Mouse (Mus musculus) CH12.LX (cell line): ENCODE measurements around the gene Mtfr2. TPM values are rescaled to one million over a fixed set of nuclear protein-coding genes. Genes with fewer than 3 reads are reported as not detected.
A peak's percentile ranks its signal among the peaks of the same experiment; 100 is the strongest.

Experiments
- DNase-seq: peaks from one replicate; pipeline ENCODE4 v3.0.0-alpha.2; 2013; ENCODE audit errors: extremely low read depth
- H3K27ac ChIP-seq: 2 replicates; pipeline ENCODE4 v1.5.1; 2012; ENCODE audit warnings: low read depth, mild to moderate bottlenecking, control low read depth, moderate library complexity; ENCODE audit not compliant: insufficient read depth
- H3K27me3 ChIP-seq: replicated peaks from 2 replicates; pipeline ENCODE3; 2012; ENCODE audit warnings: inconsistent platforms
- H3K36me3 ChIP-seq, 2 experiments: replicated peaks in 1 of 2; 2 replicates each; pipeline versions ENCODE3 to v1.6.1; 2012; ENCODE audit warnings: inconsistent platforms in 1 of 2, low read length in 1 of 2, mild to moderate bottlenecking in 1 of 2, mixed read lengths in 1 of 2, moderate library complexity in 1 of 2; ENCODE audit not compliant: control insufficient read depth in 1 of 2, insufficient read depth in 1 of 2
- H3K4me1 ChIP-seq, 2 experiments: 2 replicates each; pipeline ENCODE4 v1.6.1; 2012; ENCODE audit warnings: inconsistent platforms in 1 of 2, moderate library complexity in 1 of 2; ENCODE audit not compliant: insufficient read depth in 2 of 2, control insufficient read depth in 1 of 2
- H3K4me2 ChIP-seq: 2 replicates; pipeline ENCODE4 v1.6.1; 2012; ENCODE audit warnings: low read depth, mild to moderate bottlenecking, control low read depth; ENCODE audit not compliant: poor library complexity, insufficient read depth, severe bottlenecking
- H3K4me3 ChIP-seq, 3 experiments: fragments of 150-350 bp in 1 of 3; sonication (generic) in 1 of 3; replicated peaks in 1 of 3; 2 replicates each; pipeline versions ENCODE3 to v1.5.1; 2011 to 2012; ENCODE audit warnings: low read depth in 2 of 3, low read length in 2 of 3, mild to moderate bottlenecking in 2 of 3, moderate library complexity in 2 of 3, control low read depth in 1 of 3, improper control_type of control experiment in 1 of 3, inconsistent platforms in 1 of 3, mixed read lengths in 1 of 3; ENCODE audit not compliant: poor library complexity in 1 of 3
- H3K79me2 ChIP-seq: replicated peaks from 2 replicates; pipeline ENCODE4 v1.6.1; 2012; ENCODE audit warnings: mild to moderate bottlenecking, moderate library complexity; ENCODE audit not compliant: control insufficient read depth, poor library complexity, insufficient read depth, severe bottlenecking; ENCODE audit errors: extremely low read depth
- H3K9ac ChIP-seq: 2 replicates; pipeline ENCODE4 v1.6.1; 2012; ENCODE audit warnings: low read depth, mild to moderate bottlenecking, control low read depth, moderate library complexity; ENCODE audit not compliant: insufficient read depth
- H3K9me3 ChIP-seq: replicated peaks from 2 replicates; pipeline ENCODE3; 2012; ENCODE audit warnings: low read length, inconsistent platforms, mixed read lengths
- BHLHE40 ChIP-seq: IDR thresholded peaks from 2 replicates; pipeline ENCODE4 v1.6.1; 2011; ENCODE audit warnings: mild to moderate bottlenecking, low read depth, low read length, improper control_type of control experiment
- CHD1 ChIP-seq: IDR thresholded peaks from 2 replicates; pipeline ENCODE4 v1.6.1; 2012; ENCODE audit warnings: low read depth, low read length, improper control_type of control experiment, inconsistent platforms
- E2F4 ChIP-seq: IDR thresholded peaks from 2 replicates; pipeline ENCODE4 v1.6.1; 2011; ENCODE audit warnings: low read depth, low read length, improper control_type of control experiment; ENCODE audit not compliant: insufficient replicate concordance
- ETS1 ChIP-seq: conservative IDR thresholded peaks from 2 replicates; pipeline ENCODE4 v1.6.1; 2012; ENCODE audit warnings: low read depth, mild to moderate bottlenecking, inconsistent platforms, low read length, improper control_type of control experiment, moderate library complexity
- HCFC1 ChIP-seq: IDR thresholded peaks from 2 replicates; pipeline ENCODE4 v1.6.1; 2012; ENCODE audit warnings: low read depth, mild to moderate bottlenecking, inconsistent platforms, low read length, improper control_type of control experiment
- JUND ChIP-seq: conservative IDR thresholded peaks from 2 replicates; pipeline ENCODE4 v1.6.1; 2011; ENCODE audit warnings: low read depth, low read length, improper control_type of control experiment
- MEF2A ChIP-seq: IDR thresholded peaks from 2 replicates; pipeline ENCODE4 v1.6.1; 2014; ENCODE audit warnings: low read depth, mild to moderate bottlenecking, inconsistent platforms, low read length, improper control_type of control experiment, borderline replicate concordance
- MXI1 ChIP-seq: IDR thresholded peaks from 2 replicates; pipeline ENCODE4 v1.6.1; 2011; ENCODE audit warnings: mild to moderate bottlenecking, low read depth, low read length, improper control_type of control experiment
- NRF1 ChIP-seq: IDR thresholded peaks from 2 replicates; pipeline ENCODE4 v1.6.1; 2014; ENCODE audit warnings: low read depth, mild to moderate bottlenecking, inconsistent platforms, low read length, improper control_type of control experiment, moderate library complexity
- POLR2A ChIP-seq: IDR thresholded peaks from 2 replicates; pipeline ENCODE4 v1.6.1; 2011; ENCODE audit warnings: low read depth, mild to moderate bottlenecking, improper control_type of control experiment, low read length
- RAD21 ChIP-seq: IDR thresholded peaks from 2 replicates; pipeline ENCODE4 v1.6.1; 2011; ENCODE audit warnings: low read depth, mild to moderate bottlenecking, low read length, improper control_type of control experiment, moderate library complexity
- SIN3A ChIP-seq: IDR thresholded peaks from 2 replicates; pipeline ENCODE4 v1.6.1; 2012; ENCODE audit warnings: low read length, improper control_type of control experiment, inconsistent platforms
- TBP ChIP-seq: conservative IDR thresholded peaks from 2 replicates; pipeline ENCODE4 v1.6.1; 2011; ENCODE audit warnings: low read depth, low read length, improper control_type of control experiment
- UBTF ChIP-seq: IDR thresholded peaks from 2 replicates; pipeline ENCODE4 v1.6.1; 2012; ENCODE audit warnings: low read depth, mild to moderate bottlenecking, inconsistent platforms, low read length, improper control_type of control experiment, moderate library complexity
- USF1 ChIP-seq: IDR thresholded peaks from 2 replicates; pipeline ENCODE4 v1.6.1; 2014; ENCODE audit warnings: low read depth, mild to moderate bottlenecking, inconsistent platforms, low read length, improper control_type of control experiment
- ZC3H11A ChIP-seq: IDR thresholded peaks from 2 replicates; pipeline ENCODE4 v1.6.1; 2012; ENCODE audit warnings: low read depth, mild to moderate bottlenecking, inconsistent platforms, low read length, improper control_type of control experiment
- ZKSCAN1 ChIP-seq: IDR thresholded peaks from 2 replicates; pipeline ENCODE4 v1.6.1; 2012; ENCODE audit warnings: low read depth, inconsistent platforms, low read length, improper control_type of control experiment, borderline replicate concordance
- ZMIZ1 ChIP-seq: IDR thresholded peaks from 2 replicates; pipeline ENCODE4 v1.6.1; 2012; ENCODE audit warnings: low read depth, mild to moderate bottlenecking, inconsistent platforms, low read length, improper control_type of control experiment
- ZNF384 ChIP-seq: IDR thresholded peaks from 2 replicates; pipeline ENCODE4 v1.6.1; 2012; ENCODE audit warnings: low read depth, low read length, improper control_type of control experiment, inconsistent platforms
- dilution Hi-C: fragments of 300-500 bp; cut with MboI; formaldehyde crosslinking; loops from 2 replicates; pipeline ENCODE4 v1.14.3; 2020; ENCODE audit warnings: low sequenced_read_pairs; ENCODE audit not compliant: extremely low pct_unique_long_range_greater_than_20kb, extremely low pct_ligation_motif_present
- in situ Hi-C: fragments of 300-500 bp; cut with MboI; formaldehyde crosslinking; loops from 3 replicates; pipeline ENCODE4 v1.14.3; 2019; ENCODE audit warnings: low sequenced_read_pairs, low pct_ligation_motif_present, low pct_unique_long_range_greater_than_20kb, mixed read lengths
- polyA plus RNA-seq: library from polyadenylated mRNA; unstranded; fragments of >175 nt; gene quantifications from 2 replicates; pipeline ENCODE4 v1.2.1, GENCODE M21; 2012; ENCODE audit warnings: low read depth; ENCODE audit not compliant: insufficient read length
- total RNA-seq, 2 experiments: library from RNA; depleted of rRNA; stranded (reverse); fragments of 300-350 nt in 1 of 2; fragments of >200 nt in 1 of 2; gene quantifications; 2 replicates each; pipeline ENCODE4 v1.2.3; 2012 to 2014

The Mtfr2 gene
- total and polyA plus RNA-seq, 3 experiments, result 3.8 to 16.9 (median 4.0) TPM

DNA sequence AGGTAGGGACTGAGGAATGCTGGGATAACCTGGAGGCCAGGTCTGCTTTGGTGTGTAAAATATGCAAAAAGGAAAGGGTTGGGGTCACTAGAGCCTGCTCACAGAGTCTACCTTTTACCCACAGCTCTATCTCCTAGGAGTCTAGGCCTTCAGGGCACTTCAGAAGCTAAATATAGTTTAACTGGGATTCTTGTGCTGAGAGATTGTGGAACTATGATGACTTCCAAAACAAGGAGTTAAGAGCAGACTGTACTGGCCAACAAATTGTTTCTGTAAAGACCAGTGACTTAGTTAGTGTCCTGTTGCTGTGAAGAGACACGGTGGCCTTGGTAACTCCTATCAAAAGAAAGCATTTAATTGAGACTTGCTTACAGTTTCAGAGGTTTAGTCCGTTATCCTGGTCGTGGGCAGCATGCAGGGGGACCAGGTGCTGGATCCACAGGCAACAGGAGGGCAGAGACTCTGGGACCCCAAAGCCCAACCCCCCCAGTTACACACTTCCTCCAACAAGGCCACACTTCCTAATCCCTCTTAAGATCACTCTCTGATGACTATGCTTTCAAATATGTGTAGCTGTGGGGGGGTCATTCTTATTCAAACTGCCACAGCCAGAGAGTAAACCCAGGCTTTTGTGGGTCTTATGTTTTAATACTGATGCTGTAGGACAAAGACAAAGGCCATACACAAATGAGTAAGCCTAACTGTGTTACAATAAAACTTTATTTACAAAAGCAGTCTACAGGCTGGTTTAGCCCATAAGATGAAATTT is 49.2 kb upstream of the Mtfr2 start:
- dilution Hi-C loops, result no loop called here
- Histone ChIP-seq H3K27me3 (no peaks in the 10 kb centered on the region), H3K79me2 (no peaks in the 10 kb centered on the region), H3K4me1 (no peaks in the 10 kb centered on the region), H3K4me3 (no peak overlapping the region), H3K9me3 (no peaks in the 10 kb centered on the region), H3K36me3 (no peaks in the 10 kb centered on the region), H3K27ac (no peak overlapping the region), H3K4me2 (no peak overlapping the region), H3K9ac (no peak overlapping the region)
- no peak for DNase-seq
- in situ Hi-C loops, result no loop called here
- TF ChIP-seq ZNF384, result no peak
- no peak for TF ChIP-seq RAD21
- no peak for TF ChIP-seq NRF1

- no peak overlapping the region for H3K9ac ChIP-seq
- no peak overlapping the region for H3K4me3 ChIP-seq
- H3K4me1 ChIP-seq, result no peaks in the 10 kb centered on the region
- H3K27me3 ChIP-seq, result no peaks in the 10 kb centered on the region
- H3K9me3 ChIP-seq, result no peaks in the 10 kb centered on the region
- no peak for DNase-seq
- no peaks in the 10 kb centered on the region for H3K79me2 ChIP-seq
- no peaks in the 10 kb centered on the region for H3K36me3 ChIP-seq
- in situ Hi-C loops (no loop called here), dilution Hi-C loops (no loop called here)
- no peak for TF ChIP-seq SIN3A
- TF ChIP-seq NRF1, result no peak
- TF ChIP-seq UBTF, result no peak
- TF ChIP-seq POLR2A, result no peak
- no peak overlapping the region for H3K4me2 ChIP-seq
- H3K27ac ChIP-seq, result no peak overlapping the region
These were observed 48.5 kb upstream of the Mtfr2 start for GRCm38 (mm10) chr10:20299114-20299513.

DNA sequence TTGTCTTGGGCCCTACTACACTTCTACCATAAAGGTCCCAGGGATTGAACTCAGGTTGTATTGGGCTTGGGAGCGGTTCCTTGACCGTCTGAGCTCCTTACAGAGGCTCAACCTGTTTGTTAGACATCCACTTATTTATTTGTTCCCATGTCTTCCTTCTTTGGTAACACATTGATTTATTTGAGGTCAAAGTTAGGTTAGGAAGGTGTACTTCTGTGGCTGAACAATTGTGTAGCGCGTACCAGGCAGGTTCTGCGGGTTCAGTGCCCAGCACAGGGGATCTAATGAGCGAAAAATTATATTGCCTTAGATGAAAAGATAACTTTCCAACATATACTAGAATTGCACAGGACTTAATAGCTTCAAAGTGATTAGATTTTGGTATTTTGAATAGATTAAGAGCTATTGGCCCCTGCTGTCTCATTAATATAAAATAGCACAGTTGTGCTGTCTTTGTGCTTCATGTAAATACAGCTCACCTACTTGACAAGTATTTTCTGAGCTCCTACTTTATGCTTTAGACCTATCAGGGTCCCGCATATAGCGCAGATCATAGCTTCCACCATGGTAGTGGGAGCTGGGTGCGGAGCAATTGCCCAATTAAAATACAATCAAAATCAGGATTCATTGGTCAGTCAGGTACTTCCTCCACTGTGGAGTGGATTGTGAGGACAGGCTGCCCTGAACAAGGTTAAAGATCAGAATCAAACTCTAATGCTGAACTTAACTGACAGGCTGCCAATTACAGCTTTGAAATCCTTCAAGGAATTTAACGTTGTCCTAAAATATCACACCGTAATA is 36.4 kb upstream of the Mtfr2 start:
- Histone ChIP-seq H3K9me3 (no peaks in the 10 kb centered on the region), H3K4me3 (peak overlapping the region; percentile 55 to 87 (median 70)), H3K36me3 (peaks cover 0 to 2% of the 10 kb centered on the region in 2 experiments), H3K27me3 (no peaks in the 10 kb centered on the region), H3K4me1 (peaks cover 2 to 14% of the 10 kb centered on the region in 2 experiments; a peak in 2 of 4 replicates), H3K79me2 (peaks cover 28% of the 10 kb centered on the region), H3K4me2 (peak overlapping the region; percentile 85), H3K27ac (peak overlapping the region; percentile 98), H3K9ac (peak overlapping the region; percentile 94)
- TF ChIP-seq RAD21 (no peak), ZNF384 (no peak), CHD1 (no peak), ZC3H11A (no peak), ETS1 (no peak), JUND (no peak), E2F4 (no peak), HCFC1 (no peak), ZKSCAN1 (no peak), BHLHE40 (no peak), MEF2A (no peak), TBP (no peak), SIN3A (no peak), USF1 (no peak), ZMIZ1 (no peak), MXI1 (no peak)
- dilution Hi-C loops (no loop called here), in situ Hi-C loops (no loop called here)
- DNase-seq, result no peak
